Mouse (Mus musculus): Measurements from ENCODE around the gene Olfr38. TPM values are rescaled to one million over a fixed set of nuclear protein-coding genes. Genes with fewer than 3 reads are reported as not detected.

The Olfr38 gene
- polyA plus RNA-seq (2021; fragmentation: Nextera tagmentation): not detected in 2 replicates
- long read RNA-seq, experiment 1: 0 reads
- long read RNA-seq, experiment 2: 0 reads

GRCm38 (mm10) chr6:42756104-42756503 is at the start of gene Olfr38:
Gene Olfr38 (plus strand): TSS chr6:42756404.

GRCm38 (mm10) chr6:42709291-42710211 is 46.7 kb upstream of the Olfr38 start, which contains the start of gene Tcaf1:
Gene Tcaf1 (minus strand): TSS chr6:42710088.

GRCm38 (mm10) chr6:42739071-42739470 is 17.1 kb upstream of the Olfr38 start, which contains the start of gene Olfr453:
Gene Olfr453 (plus strand): TSS chr6:42739371.

GRCm38 (mm10) chr6:42784793-42785192 is 28.6 kb downstream of the Olfr38 start, which contains the start of gene Olfr452:
Gene Olfr452 (plus strand): TSS chr6:42785093.

GRCm38 (mm10) chr6:42811639-42812038 is 55.4 kb downstream of the Olfr38 start, which contains the start of gene Olfr450:
Gene Olfr450 (plus strand): TSS chr6:42811939.

Other genes with a start within 250 kb of the Olfr38 start
- not detected in 2 replicates for gene Olfr455, start 208.8 kb upstream of the Olfr38 start, polyA plus RNA-seq (2021; fragmentation: Nextera tagmentation)
- gene Tcaf3, start 158.7 kb upstream of the Olfr38 start, polyA plus RNA-seq (2021; fragmentation: Nextera tagmentation): not detected in 2 replicates
- 0.09 and 0.13 TPM in 2 replicates for gene Tcaf2, start 111.2 kb upstream of the Olfr38 start, polyA plus RNA-seq (2021; fragmentation: Nextera tagmentation)
- gene Tcaf1, start 46.3 kb upstream of the Olfr38 start, polyA plus RNA-seq (2021; fragmentation: Nextera tagmentation): 76.2 and 83.4 TPM in 2 replicates
- not detected in 2 replicates for gene Olfr453, start 17.0 kb upstream of the Olfr38 start, polyA plus RNA-seq (2021; fragmentation: Nextera tagmentation)
- gene Olfr452, start 28.7 kb downstream of the Olfr38 start, polyA plus RNA-seq (2021; fragmentation: Nextera tagmentation): not detected in 2 replicates
- gene Olfr450, start 55.5 kb downstream of the Olfr38 start, polyA plus RNA-seq (2021; fragmentation: Nextera tagmentation): not detected in 2 replicates
- not detected in 2 replicates for gene Olfr449, start 78.0 kb downstream of the Olfr38 start, polyA plus RNA-seq (2021; fragmentation: Nextera tagmentation)
- not detected in 2 replicates for gene Olfr448, start 134.0 kb downstream of the Olfr38 start, polyA plus RNA-seq (2021; fragmentation: Nextera tagmentation)
- not detected in 2 replicates for gene Olfr447, start 152.5 kb downstream of the Olfr38 start, polyA plus RNA-seq (2021; fragmentation: Nextera tagmentation)
- not detected in 2 replicates for gene Olfr446, start 165.0 kb downstream of the Olfr38 start, polyA plus RNA-seq (2021; fragmentation: Nextera tagmentation)
- gene Olfr444, start 192.7 kb downstream of the Olfr38 start, polyA plus RNA-seq (2021; fragmentation: Nextera tagmentation): not detected in 2 replicates